Mouse (Mus musculus) urinary bladder, adult 18-20 months (tissue): ENCODE data around the gene B4galnt1.
"Not testable (repeated sequence)": the region's sequence is repeated elsewhere in the genome, so short reads cannot be mapped to it uniquely, and the experiment has no call there.

Source experiments
- DNase-seq, 2 experiments: peaks; one replicate each; pipeline ENCODE4 v3.0.0; 2022; ENCODE audit warnings: low spot score in 2 of 2, mixed read lengths in 2 of 2

The B4galnt1 gene

GRCm38 (mm10) chr10:127164631-127165353, at the start of gene B4galnt1:
B4galnt1 (plus strand) TSS chr10:127165225.
- peak; percentile 41 to 68 for DNase-seq

GRCm38 (mm10) chr10:127118470-127118869, 46.6 kb upstream of the B4galnt1 start:
- no peak for DNase-seq

GRCm38 (mm10) chr10:127119229-127119628, 45.8 kb upstream of the B4galnt1 start:
- DNase-seq, result no peak

- DNase-seq, result peak in 1 of 2 experiments; percentile 21
Measured at GRCm38 (mm10) chr10:127120301-127121065, 44.5 kb upstream of the B4galnt1 start.

- peak; percentile 96 for DNase-seq
Measured at GRCm38 (mm10) chr10:127121066-127121477, 44.0 kb upstream of the B4galnt1 start, which contains the start of gene Os9. Os9 (minus strand) TSS chr10:127121131.

- no peak for DNase-seq
Measured at GRCm38 (mm10) chr10:127122018-127122417, 43.0 kb upstream of the B4galnt1 start.

GRCm38 (mm10) chr10:127122784-127123435, 42.1 kb upstream of the B4galnt1 start:
- no peak for DNase-seq

GRCm38 (mm10) chr10:127123436-127123805, 41.6 kb upstream of the B4galnt1 start:
- DNase-seq, result peak; percentile 26 to 43

- no peak for DNase-seq
Measured at GRCm38 (mm10) chr10:127125210-127126001, 39.6 kb upstream of the B4galnt1 start.

GRCm38 (mm10) chr10:127126579-127126978, 38.4 kb upstream of the B4galnt1 start:
- DNase-seq, result no peak

GRCm38 (mm10) chr10:127127711-127128279, 37.2 kb upstream of the B4galnt1 start:
- DNase-seq, result no peak

GRCm38 (mm10) chr10:127129431-127129830, 35.6 kb upstream of the B4galnt1 start:
- no peak for DNase-seq

GRCm38 (mm10) chr10:127132469-127132868, 32.6 kb upstream of the B4galnt1 start:
- DNase-seq, result no peak

- not testable (repeated sequence) for DNase-seq
Measured at GRCm38 (mm10) chr10:127134394-127135035, 30.5 kb upstream of the B4galnt1 start.

GRCm38 (mm10) chr10:127135118-127135836, 29.7 kb upstream of the B4galnt1 start:
- no peak for DNase-seq

- no peak for DNase-seq
Measured at GRCm38 (mm10) chr10:127136510-127136909, 28.5 kb upstream of the B4galnt1 start.

- DNase-seq, result no peak
Measured at GRCm38 (mm10) chr10:127137896-127138295, 27.1 kb upstream of the B4galnt1 start.

GRCm38 (mm10) chr10:127138328-127139141, 26.5 kb upstream of the B4galnt1 start:
- no peak for DNase-seq

- no peak for DNase-seq
Measured at GRCm38 (mm10) chr10:127140971-127141370, 24.1 kb upstream of the B4galnt1 start.
